Mouse (Mus musculus) Patski (cell line): ENCODE data around the gene Pram1. TPM values are rescaled to one million over a fixed set of nuclear protein-coding genes. Genes with fewer than 3 reads are reported as not detected.
"Not testable (repeated sequence)": the region's sequence is repeated elsewhere in the genome, so short reads cannot be mapped to it uniquely, and the experiment has no call there.

Source experiments
- ATAC-seq: fragments of 100-300 bp; one replicate; pipeline ENCODE4 v1.8.0; 2021
- CTCF ChIA-PET: fragments of 350-600 bp; sonication (Branson Sonifier 250); formaldehyde crosslinking; loops from one replicate; lab custom pipeline; 2022; ENCODE audit warnings: inconsistent platforms; lab: Charles Lee
- POLR2A ChIA-PET: fragments of 350-600 bp; sonication (Branson Sonifier 250); formaldehyde crosslinking; loops from one replicate; lab custom pipeline; 2022; ENCODE audit warnings: antibody characterized with exemption, inconsistent platforms; lab: Charles Lee
- DNase-seq: peaks from one replicate; pipeline ENCODE4 v3.0.0-alpha.2; 2011; ENCODE audit warnings: low read depth, low spot score
- H3K27me3 ChIP-seq: fragments of 371-371 bp; one replicate; pipeline ENCODE4 v1.5.1; 2021
- CTCF ChIP-seq: fragments of 100-300 bp; IDR thresholded peaks from one replicate; pipeline ENCODE4 v1.5.1; 2021
- in situ Hi-C: fragments of 300-500 bp; cut with MboI; formaldehyde crosslinking; loops from 3 replicates; pipeline ENCODE4 v1.11.1; 2018; ENCODE audit warnings: low pct_unique_long_range_greater_than_20kb, mixed read lengths
- polyA plus RNA-seq: library from polyadenylated mRNA; unstranded; gene quantifications from one replicate; pipeline ENCODE4 v1.2.3, GENCODE M21; 2021

Pram1 gene
- 0.56 TPM for polyA plus RNA-seq

- in situ Hi-C loops: no loop called here
- POLR2A ChIA-PET: no interaction called here
- no peak for DNase-seq
- CTCF ChIA-PET: interaction anchor here (1.4 kb wide), 1 partner anchor 9 kb away, joined by 4 read pairs; the partner anchor contains the start of gene Zfp414
- no peak for TF ChIP-seq CTCF
- no peaks in the 10 kb centered on the region for H3K27me3 ChIP-seq
- ATAC-seq: no peak
These were observed at the start of gene Pram1 for GRCm38 (mm10) chr17:33637516-33638276. Gene Pram1, plus strand, starts transcription at chr17:33638056.

- H3K27me3 ChIP-seq: peaks cover 12% of the 10 kb centered on the region
- ChIA-PET CTCF (no interaction called here), POLR2A (no interaction called here)
- no peak for TF ChIP-seq CTCF
- in situ Hi-C loops: no loop called here
- no peak for DNase-seq
- no peak for ATAC-seq
These were observed 40.6 kb upstream of the Pram1 start for GRCm38 (mm10) chr17:33597271-33597670.

- no peak for TF ChIP-seq CTCF
- DNase-seq (no peak), ATAC-seq (no peak)
- peaks cover 8% of the 10 kb centered on the region for H3K27me3 ChIP-seq
- CTCF ChIA-PET: no interaction called here
- in situ Hi-C loops: no loop called here
- POLR2A ChIA-PET: no interaction called here
These were observed 39.4 kb upstream of the Pram1 start for GRCm38 (mm10) chr17:33598506-33598905.

GRCm38 (mm10) chr17:33599836-33600475 lies 37.9 kb upstream of the Pram1 start:
- no peak for TF ChIP-seq CTCF
- no peak for DNase-seq
- no peaks in the 10 kb centered on the region for H3K27me3 ChIP-seq
- POLR2A ChIA-PET: no interaction called here
- ATAC-seq: no peak
- in situ Hi-C loops: no loop called here
- CTCF ChIA-PET: no interaction called here

GRCm38 (mm10) chr17:33600831-33601230 lies 37.0 kb upstream of the Pram1 start:
- H3K27me3 ChIP-seq: peaks cover 3% of the 10 kb centered on the region
- POLR2A ChIA-PET: no interaction called here
- ATAC-seq (no peak), DNase-seq (no peak)
- no peak for TF ChIP-seq CTCF
- CTCF ChIA-PET: no interaction called here
- in situ Hi-C loops: no loop called here

GRCm38 (mm10) chr17:33601947-33602346 lies 35.9 kb upstream of the Pram1 start:
- no peak for TF ChIP-seq CTCF
- no peak for DNase-seq
- POLR2A ChIA-PET: no interaction called here
- CTCF ChIA-PET: interaction anchor here (1.2 kb wide), 1 partner anchor 145 kb away, joined by 3 read pairs; no protein-coding TSS in a partner anchor
- ATAC-seq: no peak
- in situ Hi-C loops: no loop called here
- H3K27me3 ChIP-seq: peaks cover 4% of the 10 kb centered on the region

GRCm38 (mm10) chr17:33607273-33607672 lies 30.6 kb upstream of the Pram1 start:
- ChIA-PET POLR2A (no interaction called here), CTCF (no interaction called here)
- DNase-seq: no peak
- TF ChIP-seq CTCF: no peak
- peaks cover 11% of the 10 kb centered on the region for H3K27me3 ChIP-seq
- ATAC-seq: no peak
- in situ Hi-C loops: no loop called here

- DNase-seq (no peak), ATAC-seq (no peak)
- ChIA-PET POLR2A (no interaction called here), CTCF (no interaction called here)
- in situ Hi-C loops: no loop called here
- peaks cover 17% of the 10 kb centered on the region for H3K27me3 ChIP-seq
- no peak for TF ChIP-seq CTCF
These were observed 27.3 kb upstream of the Pram1 start for GRCm38 (mm10) chr17:33610548-33610947.

GRCm38 (mm10) chr17:33613726-33614125 lies 24.1 kb upstream of the Pram1 start:
- CTCF ChIA-PET, in situ Hi-C loops, DNase-seq, ATAC-seq: not testable (repeated sequence)
- POLR2A ChIA-PET: interaction anchor here (0.6 kb wide), 1 partner anchor 36 kb away, joined by 3 read pairs; no protein-coding TSS in a partner anchor
- peaks cover 13% of the 10 kb centered on the region for H3K27me3 ChIP-seq

GRCm38 (mm10) chr17:33627281-33627680 lies 10.6 kb upstream of the Pram1 start:
- ChIA-PET CTCF (no interaction called here), POLR2A (no interaction called here)
- no peak for ATAC-seq
- in situ Hi-C loops: no loop called here
- H3K27me3 ChIP-seq: no peaks in the 10 kb centered on the region
- no peak for DNase-seq
- no peak for TF ChIP-seq CTCF
